Mouse (Mus musculus) neural tube, embryonic 10.5 days (tissue): ENCODE data around the gene Klhl22.
A peak's percentile ranks its signal among the peaks of the same experiment; 100 is the strongest.
"Not testable (repeated sequence)": the region's sequence is repeated elsewhere in the genome, so short reads cannot be mapped to it uniquely, and the experiment has no call there.

ENCODE experiments used
- DNase-seq: peaks from one replicate; pipeline ENCODE4 v3.0.0-alpha.2; 2017; ENCODE audit warnings: low spot score; ENCODE audit errors: extremely low spot score

Klhl22 gene

GRCm38 (mm10) chr16:17759344-17759773 lies at the start of gene Klhl22:
Gene Klhl22 (plus strand): TSS chr16:17759618.
- DNase-seq = peak; percentile 96

- no peak for DNase-seq
Measured at GRCm38 (mm10) chr16:17717791-17718190, 41.6 kb upstream of the Klhl22 start.

- no peak for DNase-seq
Measured at GRCm38 (mm10) chr16:17721114-17721808, 38.2 kb upstream of the Klhl22 start.

GRCm38 (mm10) chr16:17721822-17722460 lies 37.5 kb upstream of the Klhl22 start:
- DNase-seq = no peak

GRCm38 (mm10) chr16:17722461-17723324 lies 36.7 kb upstream of the Klhl22 start:
- DNase-seq = peak; percentile 95

GRCm38 (mm10) chr16:17723325-17723626 lies 36.1 kb upstream of the Klhl22 start:
- no peak for DNase-seq

- DNase-seq = no peak
Measured at GRCm38 (mm10) chr16:17724448-17724847, 35.0 kb upstream of the Klhl22 start.

- no peak for DNase-seq
Measured at GRCm38 (mm10) chr16:17727179-17727861, 32.1 kb upstream of the Klhl22 start.

GRCm38 (mm10) chr16:17729974-17730373 lies 29.4 kb upstream of the Klhl22 start:
- no peak for DNase-seq

- DNase-seq = no peak
Measured at GRCm38 (mm10) chr16:17732021-17732420, 27.4 kb upstream of the Klhl22 start.

- DNase-seq = no peak
Measured at GRCm38 (mm10) chr16:17732431-17732830, 27.0 kb upstream of the Klhl22 start.

GRCm38 (mm10) chr16:17732841-17733340 lies 26.5 kb upstream of the Klhl22 start, which contains the start of gene Med15:
Gene Med15 (minus strand): TSS chr16:17732891.
- no peak for DNase-seq

GRCm38 (mm10) chr16:17733646-17734045 lies 25.8 kb upstream of the Klhl22 start:
- no peak for DNase-seq

- DNase-seq = not testable (repeated sequence)
Measured at GRCm38 (mm10) chr16:17734872-17735271, 24.5 kb upstream of the Klhl22 start.

- no peak for DNase-seq
Measured at GRCm38 (mm10) chr16:17736156-17736555, 23.3 kb upstream of the Klhl22 start.

GRCm38 (mm10) chr16:17740080-17740479 lies 19.3 kb upstream of the Klhl22 start:
- DNase-seq = no peak

- DNase-seq = no peak
Measured at GRCm38 (mm10) chr16:17742810-17743209, 16.6 kb upstream of the Klhl22 start.

GRCm38 (mm10) chr16:17743279-17743678 lies 16.1 kb upstream of the Klhl22 start:
- DNase-seq = no peak

GRCm38 (mm10) chr16:17744536-17744935 lies 14.9 kb upstream of the Klhl22 start:
- peak; percentile 57 for DNase-seq

- no peak for DNase-seq
Measured at GRCm38 (mm10) chr16:17745067-17745466, 14.4 kb upstream of the Klhl22 start.

- no peak for DNase-seq
Measured at GRCm38 (mm10) chr16:17753001-17753400, 6.4 kb upstream of the Klhl22 start.
